15 mouse cellular contexts compared by ENCODE assay signal in the genomic region with DNA sequence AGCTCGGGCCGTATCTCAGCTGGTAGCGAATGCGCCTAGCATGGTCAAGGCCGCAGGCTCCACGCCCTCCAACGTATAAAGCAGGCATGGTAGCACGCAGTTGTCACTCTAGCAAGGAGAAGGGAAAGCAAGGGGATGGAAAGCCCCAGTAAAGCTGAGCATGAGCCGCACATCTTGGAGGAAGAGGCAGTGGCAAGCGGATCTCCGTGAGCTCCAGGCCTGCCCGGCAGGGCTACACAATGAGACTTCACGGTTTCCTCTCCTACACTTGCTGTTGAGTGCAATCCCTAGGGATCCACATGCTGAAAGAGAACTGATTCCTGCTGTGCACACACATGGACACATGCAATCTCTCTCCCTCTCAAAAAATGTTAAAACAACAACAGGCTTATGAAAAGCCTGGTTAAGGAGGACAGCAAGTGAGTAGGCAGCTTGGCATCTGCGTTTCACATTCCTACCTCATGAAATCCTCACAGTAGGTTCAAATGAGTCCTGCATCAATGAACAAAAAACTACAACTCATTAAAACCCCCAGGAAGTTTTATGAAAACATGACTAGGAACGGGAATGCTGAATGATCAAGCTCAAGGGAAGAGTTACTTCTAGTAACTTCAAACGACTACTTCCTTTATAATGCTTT. TPM values are rescaled to one million over a fixed set of nuclear protein-coding genes. Genes with fewer than 3 reads are reported as not detected.
A peak's percentile ranks its signal among the peaks of the same experiment; 100 is the strongest.
DNase-seq lines count a peak whose midpoint lies in the region; ATAC-seq lines count a peak whose summit lies in the region.
"Had no signal": no experiment of that assay in that cellular context is flagged by ENCODE, and none has a peak within 500 bp of the region (broad histone marks: within the 10 kb centered on the region; RNA-seq: fewer than 3 reads in every experiment).

No protein-coding gene starts in this region.

- H3K27me3 ChIP-seq in embryonic facial prominence, embryonic 14.5 days (replicated peaks; ENCODE audit: control insufficient read depth, insufficient read depth, low read length), result no peaks in the 10 kb centered on the region
- H3K27me3 ChIP-seq in embryonic facial prominence, embryonic 10.5 days (replicated peaks; ENCODE audit: low read depth, poor library complexity, severe bottlenecking), result no peaks in the 10 kb centered on the region
- H3K27me3 ChIP-seq: lung, embryonic 15.5 days had no signal

- WGBS in embryonic facial prominence, embryonic 14.5 days, result 74% methylated on average over 16 of the region's 16 CpGs
- WGBS in embryonic facial prominence, embryonic 10.5 days, result 84% methylated on average over 16 of the region's 16 CpGs

- no peaks in the 10 kb centered on the region for H3K9me3 ChIP-seq in embryonic facial prominence, embryonic 14.5 days (ENCODE audit: control insufficient read depth, low read length)
- H3K9me3 ChIP-seq in embryonic facial prominence, embryonic 10.5 days, result no peaks in the 10 kb centered on the region
- H3K9me3 ChIP-seq: limb, embryonic 10.5 days; lung, embryonic 15.5 days had no signal

- H3K9ac ChIP-seq in embryonic facial prominence, embryonic 14.5 days (ENCODE audit: low read depth, low read length), result no peak overlapping the region
- H3K9ac ChIP-seq: lung, embryonic 15.5 days had no signal

- ATAC-seq in embryonic facial prominence, embryonic 14.5 days (ENCODE audit: low read depth), result no peak
- ATAC-seq in CD4-positive, CD25-positive, alpha-beta regulatory T cell, adult 4 months, result no peak
- ATAC-seq: activated CD4-positive, CD25-positive, alpha-beta regulatory T cell, adult 4 months; midbrain, embryonic 16.5 days had no signal

- 0 out of 2 replicates have a peak overlapping the region, but pooled peaks have one; percentile 12 for H3K27ac ChIP-seq in embryonic facial prominence, embryonic 14.5 days (replicated peaks; ENCODE audit: low read depth, low read length)
- no peak overlapping the region; the same call in 1 of the 2 replicates for H3K27ac ChIP-seq in embryonic facial prominence, embryonic 10.5 days (replicated peaks)
- H3K27ac ChIP-seq: limb, embryonic 10.5 days; lung, embryonic 15.5 days had no signal

- no peak overlapping the region for H3K4me3 ChIP-seq in embryonic facial prominence, embryonic 14.5 days (ENCODE audit: low read depth, low read length)
- H3K4me3 ChIP-seq in embryonic facial prominence, embryonic 10.5 days, result no peak overlapping the region
- H3K4me3 ChIP-seq: limb, embryonic 10.5 days; lung, embryonic 15.5 days had no signal

- H3K4me2 ChIP-seq in embryonic facial prominence, embryonic 14.5 days (ENCODE audit: low read depth, low read length), result no peak overlapping the region
- H3K4me2 ChIP-seq: lung, embryonic 15.5 days had no signal

- H3K36me3 ChIP-seq in embryonic facial prominence, embryonic 14.5 days (ENCODE audit: control insufficient read depth, insufficient read depth, low read length), result no peaks in the 10 kb centered on the region
- H3K36me3 ChIP-seq in embryonic facial prominence, embryonic 10.5 days (replicated peaks), result peaks cover 8% of the 10 kb centered on the region
- H3K36me3 ChIP-seq: lung, embryonic 15.5 days had no signal

- peak; percentile 46 for DNase-seq in embryonic facial prominence, embryonic 14.5 days (ENCODE audit: low spot score)
- no peak for DNase-seq in embryonic facial prominence, embryonic 10.5 days (ENCODE audit: low spot score)
- peak; percentile 25 for DNase-seq in layer of hippocampus, adult 11-12 months (ENCODE audit: low spot score)
- DNase-seq in layer of hippocampus, postnatal 25 days (ENCODE audit: extremely low spot score in 1 of 2, low spot score in 1 of 2), result no peak
- DNase-seq in NIH3T3 (ENCODE audit: low read depth), result peak; percentile 74
- DNase-seq in layer of hippocampus, adult 8-10 months (ENCODE audit: low spot score in 2 of 2), result peak; percentile 38 to 41
- no peak for DNase-seq in frontal cortex, postnatal 14 days (ENCODE audit: low spot score in 2 of 2)
- DNase-seq: cerebellum, adult 9-10 months; kidney, adult 11 months; right cerebral cortex, postnatal 25 days had no signal

- peaks cover 3% of the 10 kb centered on the region for H3K4me1 ChIP-seq in embryonic facial prominence, embryonic 14.5 days (ENCODE audit: control insufficient read depth, insufficient read depth, low read length)
- H3K4me1 ChIP-seq in embryonic facial prominence, embryonic 10.5 days, result peaks cover 27% of the 10 kb centered on the region

RNA-seq across cellular contexts. Expression of a gene that starts 7.9 kb away (rescaled TPM):
- polyA plus RNA-seq in embryonic facial prominence, embryonic 14.5 days (2014; fragmentation: Nextera tagmentation; extraction: Ambion mirVana), result 277 and 281 TPM in 2 replicates
- polyA plus RNA-seq in embryonic facial prominence, embryonic 10.5 days (2016; fragmentation: Nextera tagmentation; extraction: Ambion mirVana), result 201 and 228 TPM in 2 replicates
- 100 to 1,000 TPM; 451 to 456 TPM for total RNA-seq in layer of hippocampus, postnatal 25 days (2021)
- total RNA-seq in layer of hippocampus, adult 8-10 months (2022), result 100 to 1,000 TPM; 453 to 504 (median 482) TPM
- polyA plus RNA-seq in CD4-positive, CD25-positive, alpha-beta regulatory T cell, adult 4 months (2017; shearing (Covaris generic)), result 10 to 100 TPM; 82.6 to 83.2 TPM

Comparison
In these comparisons a context has a peak if more than half of its experiments do, and no peak if none do; other contexts are left out.
1. DNase-seq: peak in embryonic facial prominence, embryonic 14.5 days (single experiment), layer of hippocampus, adult 11-12 months (single experiment), NIH3T3 (single experiment) and layer of hippocampus, adult 8-10 months (2 of 2); none in embryonic facial prominence, embryonic 10.5 days (single experiment), layer of hippocampus, postnatal 25 days (0 of 2) and frontal cortex, postnatal 14 days (0 of 2).